Mouse (Mus musculus) lung, postnatal 10 days (tissue): ENCODE data around the gene B430306N03Rik.

ENCODE experiments used
- DNase-seq: peaks from one replicate; pipeline ENCODE4 v3.0.0; 2021

B430306N03Rik gene

DNA sequence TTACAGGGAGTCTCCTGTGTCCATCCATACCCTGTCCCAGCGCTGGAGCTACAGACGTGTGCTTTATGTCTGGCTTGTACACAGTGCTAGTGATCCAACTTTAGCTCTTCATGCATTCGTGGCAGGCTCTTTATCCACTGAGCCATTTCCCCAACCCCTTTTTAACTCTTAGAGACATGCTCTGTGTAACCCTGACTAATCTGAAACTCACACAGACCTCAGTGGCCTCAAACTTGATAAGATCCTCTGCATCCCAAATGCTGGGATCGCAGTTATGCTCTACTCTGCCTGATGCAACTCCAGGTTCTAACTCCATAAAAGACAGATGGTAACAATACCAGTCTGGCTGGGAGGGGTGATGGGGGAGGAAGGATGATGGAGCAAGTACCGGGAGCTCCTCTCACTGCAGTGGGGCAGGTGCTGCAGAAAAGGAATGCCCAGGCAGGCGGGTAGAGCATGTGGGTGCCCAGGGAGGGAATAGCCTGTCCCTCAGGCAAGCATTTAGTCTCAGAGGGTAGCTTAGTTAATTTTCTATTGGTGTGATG lies 47.6 kb downstream of the B430306N03Rik start:
- DNase-seq: no peak

DNA sequence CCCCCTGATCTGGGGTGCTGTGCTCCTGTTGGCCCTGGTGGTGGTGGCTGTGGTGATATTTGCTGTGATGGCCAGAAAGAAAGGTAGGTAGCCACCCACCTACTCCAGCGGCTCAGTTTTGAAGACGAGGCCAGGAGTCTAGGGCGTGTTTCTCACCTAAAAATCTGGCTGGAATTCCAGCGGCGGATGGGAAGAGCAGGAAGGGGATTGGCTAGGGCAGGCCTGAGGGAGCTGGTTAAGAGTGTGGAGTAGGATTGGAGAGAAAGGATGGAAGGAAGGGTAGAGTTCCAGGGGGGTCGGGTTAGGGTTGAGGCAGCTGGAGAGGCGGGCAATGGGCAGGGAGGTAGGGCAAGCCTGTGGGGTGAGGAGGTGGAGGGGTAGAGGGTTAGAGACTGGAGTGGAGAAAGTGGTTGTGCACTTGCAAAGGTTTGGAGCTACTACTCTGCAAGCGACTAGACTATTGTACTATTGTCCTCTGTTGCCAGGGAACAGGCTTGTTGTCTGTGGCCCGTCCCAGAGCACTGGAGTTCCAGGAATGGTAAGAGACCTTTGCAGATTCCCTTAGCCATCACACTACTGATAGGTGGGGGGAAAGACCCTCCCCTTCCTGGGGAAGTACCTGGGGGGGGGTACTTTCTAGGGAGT lies 49.7 kb downstream of the B430306N03Rik start:
- no peak for DNase-seq

DNA sequence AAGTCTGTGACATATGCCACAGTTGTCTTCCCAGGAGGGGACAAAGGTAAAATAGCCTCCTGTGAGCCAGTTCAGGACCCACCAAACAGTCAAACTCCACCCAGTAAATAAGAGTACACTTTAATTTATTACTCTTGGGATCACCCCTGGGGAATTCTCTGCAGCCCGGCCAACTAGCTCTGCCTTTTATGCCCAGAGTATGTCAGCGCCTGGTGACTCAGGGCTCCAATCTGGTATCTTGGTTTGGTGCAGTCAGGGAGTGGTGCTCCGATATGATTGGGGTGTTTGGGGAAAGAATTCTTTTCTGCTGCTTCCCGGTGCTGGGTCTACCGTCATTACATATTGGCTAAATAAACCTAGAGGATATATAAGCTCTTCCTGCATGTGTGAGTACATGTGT lies 50.9 kb downstream of the B430306N03Rik start:
- DNase-seq: no peak

DNA sequence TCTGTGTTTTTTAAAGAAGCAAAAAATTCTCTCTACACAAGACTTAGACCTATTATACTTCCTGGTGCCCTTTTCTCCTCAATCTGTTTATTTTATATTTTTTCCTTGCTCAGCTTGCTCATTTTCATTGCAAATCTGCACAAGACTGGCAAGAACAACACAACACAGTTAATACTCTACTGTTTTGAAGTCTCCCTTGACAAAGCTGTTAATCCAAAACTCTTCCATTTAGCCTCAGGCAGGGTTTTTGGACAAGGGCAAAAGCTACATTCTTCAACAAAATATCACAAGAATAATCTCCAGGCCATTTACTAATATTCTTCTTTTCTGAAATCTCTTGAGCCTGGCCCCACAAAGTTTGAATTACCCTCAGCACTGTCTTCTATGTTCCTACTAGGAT lies 55.7 kb downstream of the B430306N03Rik start:
- DNase-seq: no peak

DNA sequence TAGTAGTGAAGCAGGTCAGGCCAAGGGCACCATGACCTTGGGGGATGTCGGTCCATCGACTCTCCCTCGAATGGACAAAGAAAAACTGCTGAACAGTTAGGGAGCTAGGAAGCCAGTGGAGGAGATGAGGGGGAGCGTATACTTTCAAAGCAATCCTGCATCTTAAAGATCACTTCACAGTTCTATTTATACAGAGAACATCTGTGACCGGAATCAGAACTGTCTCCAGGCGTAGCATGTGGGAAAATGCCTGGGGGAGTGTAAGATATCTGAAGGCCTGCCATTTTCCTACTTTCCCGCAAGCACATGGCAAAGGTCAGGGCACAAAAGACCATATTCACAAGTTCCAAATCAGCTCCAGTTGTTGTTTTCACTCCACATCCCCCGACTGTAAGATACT lies 57.0 kb downstream of the B430306N03Rik start:
- no peak for DNase-seq

DNA sequence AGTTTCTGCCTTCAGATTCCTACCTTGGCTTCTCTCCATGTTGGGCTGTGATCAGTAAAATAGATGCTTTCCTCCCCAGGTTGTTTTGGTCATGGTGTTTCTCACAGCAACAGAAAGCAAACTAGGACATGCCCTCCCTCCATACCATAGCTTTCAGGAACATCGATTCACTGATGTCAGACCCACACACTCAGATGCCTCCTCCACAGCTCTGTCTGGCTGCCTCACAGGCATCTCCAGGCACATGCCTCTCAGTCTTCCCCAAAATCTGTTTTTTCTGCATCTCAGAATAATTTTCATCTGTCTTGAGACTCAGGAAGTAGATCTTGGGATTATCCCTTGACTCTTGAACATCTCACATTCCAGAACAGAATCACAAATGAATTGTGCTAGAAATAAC lies 60.2 kb downstream of the B430306N03Rik start:
- no peak for DNase-seq
